Mouse (Mus musculus): ENCODE measurements around the gene Olfr1373.
"Not testable (repeated sequence)": the region's sequence is repeated elsewhere in the genome, so short reads cannot be mapped to it uniquely, and the experiment has no call there.

- TF ChIP-seq HCFC1 (IDR thresholded peaks at IDR 0.05; ENCODE audit: borderline replicate concordance, insufficient read depth, low read length); CHD2 (IDR thresholded peaks at IDR 0.05; ENCODE audit: low read depth, low read length); ZC3H11A (IDR thresholded peaks at IDR 0.05; ENCODE audit: borderline replicate concordance, low read depth, low read length): not testable (repeated sequence)
These were observed 22.6 kb upstream of the Olfr1373 start for GRCm38 (mm10) chr11:52167901-52168302.

All from ES-E14 (cell line).